Mouse (Mus musculus) brain, embryonic 14.5 days (tissue): ENCODE data around the gene Lrrc25.

ENCODE experiments used
- CTCF ChIP-seq: fragments of 200-500 bp; IDR thresholded peaks from 2 replicates; pipeline ENCODE4 v1.5.1; 2012; ENCODE audit warnings: inconsistent platforms, mild to moderate bottlenecking, moderate library complexity, borderline replicate concordance; ENCODE audit not compliant: insufficient read depth, insufficient read length; ENCODE audit errors: extremely low read depth
- POLR2A ChIP-seq: fragments of 200-500 bp; IDR thresholded peaks from 2 replicates; pipeline ENCODE4 v1.6.1; 2012; ENCODE audit warnings: mild to moderate bottlenecking, inconsistent platforms, borderline replicate concordance; ENCODE audit not compliant: poor library complexity, insufficient read depth, insufficient read length, severe bottlenecking; ENCODE audit errors: extremely low read depth

DNA sequence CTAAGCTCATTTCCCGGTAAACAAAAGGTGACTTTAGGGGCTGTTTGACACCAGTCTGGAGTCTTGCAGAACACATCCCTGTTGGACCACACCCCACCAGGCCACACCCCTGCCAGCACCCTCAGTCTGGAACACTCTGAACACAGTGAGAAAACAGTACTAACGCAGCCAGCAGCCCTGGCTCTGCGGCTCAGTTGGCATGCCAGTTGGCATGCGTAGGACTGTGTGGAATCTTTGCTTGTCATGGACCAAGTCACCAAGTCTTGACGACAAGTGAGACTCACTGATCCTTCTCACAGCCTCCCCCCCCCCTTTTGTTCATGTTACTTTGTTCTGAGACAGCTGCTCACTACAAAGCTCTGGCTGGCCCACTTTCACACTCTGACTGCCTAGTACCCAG is 51.1 kb downstream of the Lrrc25 start:
- no peak for TF ChIP-seq CTCF
- TF ChIP-seq POLR2A, result no peak
